Mouse (Mus musculus) adrenal gland (tissue): Measurements from ENCODE around the gene Fgfr2.

Experiments
- intact Hi-C: fragments of 180-260 bp; cut with DNase I; formaldehyde crosslinking; loops from one replicate; pipeline ENCODE4 v1.15.1; 2025

The Fgfr2 gene

GRCm38 (mm10) chr7:132808841-132809682 lies 314.1 kb downstream of the Fgfr2 start:
- intact Hi-C loops = no loop called here

GRCm38 (mm10) chr7:132808051-132808796 lies 314.9 kb downstream of the Fgfr2 start:
- intact Hi-C loops = no loop called here

DNA sequence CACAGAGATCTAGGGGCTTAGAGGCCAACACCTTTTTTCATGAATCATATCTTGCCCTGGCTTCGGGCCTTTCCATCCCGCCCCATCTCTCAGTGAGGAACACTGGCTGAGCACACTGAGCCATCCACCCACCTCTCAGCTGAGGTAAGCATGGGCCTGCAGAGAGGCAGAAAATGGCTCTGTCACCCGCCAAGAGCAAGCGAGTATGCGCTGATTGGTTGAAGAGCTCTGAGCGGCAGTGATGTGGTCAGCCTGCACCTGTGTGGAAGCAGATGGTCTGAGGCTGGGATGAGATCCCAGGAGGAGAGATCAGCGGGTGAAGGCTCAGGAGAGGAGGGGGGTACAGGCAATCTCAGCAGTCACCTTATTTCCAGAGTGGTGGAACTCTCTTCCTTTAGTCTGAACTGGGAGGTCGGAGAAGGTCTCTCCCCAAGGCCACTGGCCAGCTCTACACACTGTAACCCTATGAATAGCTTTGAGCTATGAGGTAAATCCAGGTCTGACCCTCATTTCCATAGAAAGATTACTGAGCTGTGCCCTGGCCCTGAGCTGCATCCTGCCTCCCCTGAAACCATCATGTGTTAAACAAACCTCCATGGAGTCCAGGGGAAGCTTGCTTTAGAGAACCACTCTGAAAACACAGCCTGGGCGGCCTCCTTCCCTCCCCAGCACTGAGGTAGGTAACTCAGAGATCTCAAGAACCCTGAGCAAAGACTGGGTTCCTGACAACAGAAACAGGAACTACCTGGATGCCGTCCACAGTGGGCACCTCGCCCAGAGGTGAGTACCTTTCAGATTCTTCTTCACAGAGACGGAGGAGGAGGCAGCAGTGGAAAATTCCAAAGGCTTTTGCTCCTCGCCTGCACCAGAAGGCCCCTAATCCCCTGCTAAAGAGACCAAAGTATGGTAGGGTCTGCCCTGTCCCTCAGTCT lies 316.0 kb downstream of the Fgfr2 start:
- intact Hi-C loops = no loop called here

GRCm38 (mm10) chr7:132806286-132806685 lies 316.9 kb downstream of the Fgfr2 start:
- intact Hi-C loops = no loop called here

DNA sequence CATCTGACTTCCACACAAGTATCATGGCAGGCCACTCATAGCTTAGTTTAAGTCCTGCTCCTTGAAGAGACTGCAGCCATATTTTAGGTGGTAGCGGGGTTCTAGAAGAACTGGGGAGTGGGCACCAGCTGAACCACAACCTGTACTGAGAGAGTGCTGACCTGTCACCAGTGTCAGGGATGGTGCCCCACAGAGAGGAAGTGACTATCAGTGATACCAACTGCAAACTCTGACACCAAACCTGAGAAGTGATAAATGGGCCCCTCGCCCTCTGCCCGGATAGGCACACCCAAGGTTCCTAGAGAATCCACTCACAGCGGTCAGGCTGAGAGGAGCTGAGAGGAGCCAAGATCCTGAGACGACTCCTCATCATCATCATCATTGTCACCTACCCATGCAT lies 318.2 kb downstream of the Fgfr2 start:
- intact Hi-C loops = no loop called here

DNA sequence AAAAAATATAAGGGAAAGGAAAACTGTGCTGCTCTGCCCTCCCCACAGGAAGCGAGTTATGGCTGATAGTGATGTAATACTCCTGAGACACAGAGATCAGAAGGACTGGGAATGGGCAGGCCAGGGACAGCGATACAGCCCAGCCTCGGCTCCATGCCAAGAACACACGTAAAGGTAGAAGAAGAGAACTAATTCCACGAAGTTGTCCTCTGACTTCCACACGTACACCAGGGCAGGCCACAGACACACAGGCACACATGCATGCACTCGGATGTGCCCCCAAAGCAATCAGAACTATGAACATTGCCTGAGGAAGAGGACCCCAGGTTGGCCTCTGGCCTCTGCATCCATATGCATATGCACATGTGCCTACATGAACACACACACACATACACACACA lies 318.7 kb downstream of the Fgfr2 start:
- intact Hi-C loops = no loop called here

- intact Hi-C loops = no loop called here
Observed at GRCm38 (mm10) chr7:132803962-132804361, 319.2 kb downstream of the Fgfr2 start.

GRCm38 (mm10) chr7:132803336-132803735 lies 319.8 kb downstream of the Fgfr2 start:
- intact Hi-C loops = no loop called here

DNA sequence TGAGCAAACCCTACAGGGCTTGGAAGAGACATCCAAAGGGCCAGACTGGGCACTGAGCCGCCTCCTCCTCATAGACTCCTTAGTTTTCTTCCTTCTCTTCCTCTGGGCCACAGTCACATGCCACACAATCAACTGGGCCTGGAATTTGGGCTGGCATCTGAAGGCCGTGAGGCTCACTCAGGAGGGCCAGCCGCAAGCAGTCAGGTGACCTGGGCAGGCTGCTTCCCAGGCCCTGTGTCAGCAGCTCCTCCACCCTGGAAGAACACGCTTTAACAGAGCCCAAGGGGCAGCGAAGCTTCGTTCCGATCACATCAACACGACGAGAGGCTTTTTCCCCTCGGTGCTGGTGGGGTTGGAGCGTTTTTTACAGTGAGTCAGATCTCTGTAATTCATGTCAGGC lies 320.5 kb downstream of the Fgfr2 start:
- intact Hi-C loops = no loop called here

DNA sequence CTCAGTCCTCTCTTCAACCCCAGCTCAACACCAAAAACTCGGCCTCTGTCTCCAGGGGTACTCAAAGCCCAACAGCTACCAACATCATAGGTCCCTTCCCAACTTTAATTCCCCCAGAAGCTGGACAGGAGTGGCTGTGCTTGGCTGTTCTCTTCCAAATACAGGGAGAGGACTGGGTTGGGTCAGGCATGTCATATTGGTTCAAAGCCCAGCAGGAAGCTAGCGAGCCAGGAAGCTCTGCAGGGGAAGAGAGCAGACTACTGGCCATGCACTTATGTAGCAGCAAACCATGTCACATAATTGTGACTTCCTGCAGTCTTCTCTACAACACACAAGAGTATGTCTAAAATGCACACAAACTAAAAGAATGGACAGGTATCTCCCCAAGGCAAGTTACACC lies 321.1 kb downstream of the Fgfr2 start:
- intact Hi-C loops = no loop called here

DNA sequence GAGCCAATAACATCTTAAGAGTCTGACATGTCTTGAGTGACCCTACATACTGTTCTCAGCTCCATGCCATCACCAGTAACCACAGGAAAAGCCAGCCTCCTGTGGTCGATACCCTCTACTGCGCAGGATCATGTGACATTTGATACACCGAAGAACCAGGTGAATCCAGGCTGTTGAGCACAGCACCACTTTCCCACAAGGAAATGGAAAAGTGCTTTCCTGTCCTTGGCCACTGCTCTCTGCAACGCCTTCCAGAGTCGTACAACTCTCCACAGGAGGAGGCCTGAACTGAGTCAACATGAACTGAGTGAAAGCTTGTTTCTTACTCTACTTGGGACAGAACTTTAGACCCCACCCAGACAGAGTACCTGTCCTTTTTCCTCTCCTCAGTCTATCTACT lies 321.6 kb downstream of the Fgfr2 start:
- intact Hi-C loops = no loop called here

DNA sequence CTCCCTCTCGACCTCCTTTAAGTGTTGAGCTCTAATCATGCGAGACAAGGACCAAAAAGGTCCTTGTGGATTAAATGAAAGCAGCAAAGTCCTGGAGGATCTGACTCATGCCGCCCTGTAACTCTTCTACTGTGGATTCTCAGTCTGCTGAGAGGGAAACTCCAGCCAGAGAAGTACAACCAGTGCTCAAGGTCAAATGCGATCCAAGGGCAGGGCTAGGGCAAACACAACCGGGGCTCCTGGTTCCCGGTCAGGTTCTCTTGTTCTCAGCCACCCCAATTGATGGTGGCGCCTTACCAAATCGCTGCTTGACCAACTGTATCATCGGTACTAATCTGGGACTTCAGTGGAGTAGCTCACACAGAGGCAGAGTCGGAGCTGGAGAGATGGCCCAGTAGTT lies 322.3 kb downstream of the Fgfr2 start:
- intact Hi-C loops = no loop called here

GRCm38 (mm10) chr7:132799119-132800016 lies 323.8 kb downstream of the Fgfr2 start:
- intact Hi-C loops = no loop called here

- intact Hi-C loops = no loop called here
Observed at GRCm38 (mm10) chr7:132795141-132795540, 328.0 kb downstream of the Fgfr2 start.

DNA sequence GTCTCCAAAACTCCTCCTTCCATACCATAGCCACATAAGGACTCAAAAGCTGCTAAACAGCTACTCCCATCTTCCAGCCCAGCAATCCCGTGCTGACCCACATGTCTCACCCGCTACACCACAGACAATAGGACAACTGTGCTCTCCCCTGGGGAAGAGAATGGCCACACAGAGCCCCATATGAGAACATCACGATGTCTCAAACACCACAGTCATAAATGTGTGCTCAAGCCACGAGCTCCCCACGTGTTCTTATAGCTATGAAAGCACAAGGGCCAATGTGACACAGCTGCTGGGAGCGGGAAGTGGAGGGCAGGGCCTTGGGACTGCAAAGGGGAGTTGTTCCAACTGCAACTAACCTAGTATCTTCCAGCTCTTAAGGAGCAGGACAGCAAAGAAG lies 329.7 kb downstream of the Fgfr2 start:
- intact Hi-C loops = no loop called here

DNA sequence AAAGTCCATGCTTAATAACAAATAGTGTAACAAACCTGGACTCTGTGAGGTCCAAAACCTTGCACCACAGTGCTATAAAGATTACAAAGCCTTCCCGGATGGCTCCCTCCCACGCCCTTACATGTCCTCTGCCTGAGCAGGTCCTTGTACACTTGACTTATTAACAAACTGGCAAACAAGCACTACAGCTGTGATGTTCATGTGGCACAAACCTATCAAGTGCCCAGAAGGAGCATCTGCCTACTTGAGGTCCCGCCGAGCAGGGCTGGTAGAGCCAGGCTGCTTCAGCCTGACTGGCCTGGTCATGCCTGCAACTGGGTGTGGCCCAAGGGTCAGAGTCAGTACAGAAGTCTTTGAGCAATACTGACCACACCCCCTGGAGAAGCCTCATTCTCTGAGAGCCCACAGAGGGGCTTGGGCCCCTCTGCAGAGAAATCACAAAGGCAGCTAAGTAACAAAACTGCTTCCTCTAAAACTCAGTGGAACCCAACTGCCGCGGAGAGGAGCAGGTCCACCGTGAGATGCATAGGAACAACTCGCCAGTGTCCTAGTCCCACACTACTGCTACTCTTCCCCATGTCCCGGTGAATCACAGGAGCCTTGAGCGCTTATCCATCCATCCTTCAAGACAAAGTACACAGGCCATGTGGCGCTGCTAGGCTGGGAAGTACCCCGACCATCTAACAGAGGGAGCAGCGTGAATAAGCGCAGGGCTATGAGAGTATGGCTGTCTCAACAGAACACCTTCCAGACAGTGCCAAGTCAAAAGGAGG lies 332.5 kb downstream of the Fgfr2 start:
- intact Hi-C loops = no loop called here

DNA sequence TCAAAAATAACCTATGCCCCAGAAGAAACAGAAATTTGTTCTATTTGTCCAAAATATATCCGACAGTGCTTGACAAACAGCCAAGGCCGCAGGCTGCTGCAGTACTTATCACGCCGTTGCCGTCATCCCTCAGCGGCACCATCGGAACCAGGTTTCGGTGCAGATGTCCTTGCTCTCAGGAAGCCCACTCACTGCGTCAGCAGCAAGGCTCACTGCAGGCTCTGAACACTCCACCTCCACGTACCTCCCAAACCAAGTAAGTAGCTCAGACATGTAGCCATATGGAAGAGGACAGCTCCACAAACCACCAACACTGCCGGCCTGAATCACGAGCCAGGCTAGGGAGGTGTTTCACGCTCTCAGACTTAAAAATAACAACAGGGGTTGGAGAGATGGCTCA lies 334.3 kb downstream of the Fgfr2 start:
- intact Hi-C loops = no loop called here

DNA sequence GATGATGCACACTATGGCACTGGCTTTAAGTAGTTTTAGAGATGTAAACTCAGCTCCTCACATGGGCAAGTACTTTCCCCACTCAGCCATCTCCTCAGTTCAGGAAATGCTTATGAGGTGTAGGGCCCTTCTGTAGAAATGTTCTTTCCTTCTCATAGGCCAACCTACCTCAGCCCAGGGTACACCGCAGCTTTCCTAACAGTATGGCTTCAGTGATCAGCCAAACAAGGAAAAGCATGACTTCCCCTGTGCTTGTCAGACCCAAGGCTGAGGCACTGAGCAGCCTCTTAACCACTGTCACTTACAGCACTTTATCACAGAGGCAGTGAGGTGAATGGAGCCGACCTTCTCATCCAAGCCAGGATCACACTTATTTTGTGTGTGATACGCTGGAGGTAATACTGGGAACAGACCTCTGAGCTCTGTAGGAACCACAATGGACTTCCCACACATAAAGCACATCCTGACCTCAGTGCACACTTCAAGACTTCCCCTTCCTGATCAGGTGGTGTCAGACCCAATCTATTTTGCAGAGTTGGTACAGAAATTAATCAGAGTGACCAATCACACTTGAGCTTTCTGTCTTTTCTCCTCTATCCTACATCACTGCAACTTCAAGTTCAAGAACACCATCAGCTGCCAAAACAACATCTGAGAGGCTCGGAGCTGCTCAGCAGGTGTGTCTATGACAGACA lies 335.5 kb downstream of the Fgfr2 start:
- intact Hi-C loops = no loop called here

GRCm38 (mm10) chr7:132787022-132787421 lies 336.1 kb downstream of the Fgfr2 start:
- intact Hi-C loops = no loop called here
